Mouse (Mus musculus) effector memory CD4-positive, alpha-beta T cell, adult 7 months (primary cell): Measurements from ENCODE around the gene Slc2a8. TPM values are rescaled to one million over a fixed set of nuclear protein-coding genes. Genes with fewer than 3 reads are reported as not detected.

Source experiments
- polyA plus RNA-seq: library from polyadenylated mRNA; unstranded; fragments of 100-300 nt; shearing (Covaris generic); gene quantifications from one replicate; pipeline ENCODE4 v1.2.1, GENCODE M21; 2017

Slc2a8 gene
- polyA plus RNA-seq: 15.2 TPM

GRCm38 (mm10) chr2:32981725-32982271, at the start of gene Slc2a8:
Gene Slc2a8 (minus strand): TSS chr2:32982083.

GRCm38 (mm10) chr2:32961192-32961995, 20.5 kb downstream of the Slc2a8 start, which contains the start of the genes Rpl12 and Lrsam1:
Gene Rpl12 (plus strand): TSS chr2:32961559.
Gene Lrsam1 (minus strand): TSS chr2:32961614.

Other genes with a start within 250 kb of the Slc2a8 start
- not detected for gene 6330409D20Rik, start 241.1 kb downstream of the Slc2a8 start, polyA plus RNA-seq
- gene Tor2a, start 224.8 kb downstream of the Slc2a8 start, polyA plus RNA-seq: 43.6 TPM
- 1.5 TPM for gene Ttc16, start 206.4 kb downstream of the Slc2a8 start, polyA plus RNA-seq
- 8.0 TPM for gene Ptrh1, start 206.3 kb downstream of the Slc2a8 start, polyA plus RNA-seq
- gene Cfap157, start 197.7 kb downstream of the Slc2a8 start, polyA plus RNA-seq: not detected
- 9.4 TPM for gene Stxbp1, start 134.8 kb downstream of the Slc2a8 start, polyA plus RNA-seq
- gene Fam129b, start 106.0 kb downstream of the Slc2a8 start, polyA plus RNA-seq: 1.8 TPM
- 40.5 TPM for gene Rpl12, start 20.5 kb downstream of the Slc2a8 start, polyA plus RNA-seq
- gene Lrsam1, start 20.5 kb downstream of the Slc2a8 start, polyA plus RNA-seq: 4.8 TPM
- gene Garnl3, start 149.6 kb upstream of the Slc2a8 start, polyA plus RNA-seq: 2.8 TPM
- gene Angptl2, start 234.0 kb upstream of the Slc2a8 start, polyA plus RNA-seq: 14.7 TPM